Mouse (Mus musculus): ENCODE results near the gene Mybl2. TPM values are rescaled to one million over a fixed set of nuclear protein-coding genes. Genes with fewer than 3 reads are reported as not detected.
A peak's percentile ranks its signal among the peaks of the same experiment; 100 is the strongest.

Gene Mybl2
- polyA plus RNA-seq (2016; fragmentation: Nextera tagmentation; extraction: Ambion mirVana), result 63.7 and 65.1 TPM in 2 replicates

DNA sequence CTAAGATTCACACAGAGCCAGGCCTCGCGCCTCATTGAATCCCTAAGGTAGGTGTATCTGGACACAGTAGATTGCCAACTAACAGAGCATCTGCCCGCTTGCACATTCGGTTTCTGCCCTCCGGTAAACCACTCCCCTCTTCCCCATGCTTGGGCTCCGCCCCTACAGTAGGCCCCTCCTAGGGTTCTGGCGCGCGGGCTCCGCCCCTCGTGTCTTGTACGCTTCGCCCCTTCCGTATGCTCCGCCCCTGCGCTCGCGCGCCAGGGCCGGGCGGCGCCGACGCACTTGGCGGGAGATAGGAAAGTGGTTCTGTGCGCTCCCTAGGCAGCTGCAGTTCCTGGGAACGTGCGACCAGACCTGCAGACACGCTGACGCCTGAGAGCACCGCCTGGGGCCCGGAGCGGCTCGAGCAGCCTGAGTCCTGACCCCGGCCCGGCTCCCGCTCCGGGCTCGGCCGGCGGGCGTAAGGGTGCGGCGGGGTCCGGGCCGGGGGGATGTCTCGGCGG lies at the start of gene Mybl2:
TSS of gene Mybl2 (plus strand) at position 353 of the 506 bp plus-strand sequence.
- DNase-seq (ENCODE audit: extremely low spot score, low spot score), result peak; percentile 92
- WGBS, result under 1% methylated on average over 47 of the region's 48 CpGs
- peak within 1 kb of the TSS; percentile 94 for H3K27ac ChIP-seq

GRCm38 (mm10) chr2:163007299-163007698 lies 47.2 kb upstream of the Mybl2 start:
- H3K4me3 ChIP-seq, result no peak overlapping the region
- no peaks in the 10 kb centered on the region for H3K36me3 ChIP-seq (replicated peaks)
- H3K27ac ChIP-seq, result no peak overlapping the region
- H3K27me3 ChIP-seq (ENCODE audit: poor library complexity, severe bottlenecking), result no peaks in the 10 kb centered on the region
- WGBS, result 84% methylated on average over 4 of the region's 4 CpGs
- no peaks in the 10 kb centered on the region for H3K9me3 ChIP-seq
- DNase-seq (ENCODE audit: extremely low spot score, low spot score), result no peak
- no peaks in the 10 kb centered on the region for H3K4me1 ChIP-seq

More for the DNA sequence above, at the start of gene Mybl2:
- Histone ChIP-seq H3K9me3 (no peaks in the 10 kb centered on the region), H3K4me1 (peaks cover 46% of the 10 kb centered on the region), H3K4me3 (peak within 1 kb of the TSS; percentile 86), H3K36me3 (replicated peaks) (peaks cover 11% of the 10 kb centered on the region), H3K27me3 (ENCODE audit: poor library complexity, severe bottlenecking) (peaks cover 8% of the 10 kb centered on the region; the same call in 1 of the 2 replicates)

DNA sequence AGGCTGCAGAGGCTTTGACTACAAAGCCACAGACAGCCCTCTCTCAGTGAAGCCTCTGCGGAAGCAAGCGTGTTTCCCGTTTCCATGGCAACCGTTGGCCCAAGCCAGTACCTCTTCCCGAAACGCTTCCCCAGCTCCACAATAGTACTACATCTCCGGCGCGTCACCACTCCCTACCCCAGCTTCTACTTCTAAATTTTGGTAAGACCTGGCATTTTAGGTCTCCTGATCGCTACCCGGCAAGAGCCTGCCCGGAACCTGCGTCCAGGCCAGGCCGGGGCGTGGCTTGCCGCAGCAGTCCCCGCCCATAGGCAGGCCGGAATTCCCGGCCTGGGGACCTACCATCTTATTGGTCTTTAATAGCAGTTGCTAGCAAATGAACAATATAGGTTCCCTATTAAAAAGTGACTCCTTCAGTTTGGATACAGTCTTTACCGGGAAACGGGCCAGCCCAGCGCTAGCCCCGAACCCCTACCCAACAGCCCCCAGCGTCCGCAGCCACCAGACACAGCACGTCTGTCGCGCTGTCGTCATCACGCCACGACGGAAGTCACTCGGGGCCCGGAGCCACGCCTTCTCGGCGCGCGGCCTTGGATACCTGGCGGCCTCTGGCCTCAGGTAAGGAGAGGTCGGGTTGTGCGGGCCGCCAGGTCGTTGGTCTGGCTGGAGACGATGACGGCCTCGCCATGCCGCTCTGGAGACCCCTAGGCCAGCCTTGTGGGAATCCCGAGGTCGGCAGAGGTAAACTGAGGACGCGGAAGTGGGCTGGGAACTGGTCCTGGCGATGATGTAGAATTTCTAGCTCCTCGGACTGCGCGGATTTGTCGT lies 37.4 kb upstream of the Mybl2 start, which contains the start of gene Ift52:
TSS of gene Ift52 (plus strand) at position 439 of the 828 bp plus-strand sequence.
- Histone ChIP-seq H3K27ac (peak within 1 kb of the TSS; percentile 91), H3K4me1 (peaks cover 13% of the 10 kb centered on the region), H3K4me3 (peak within 1 kb of the TSS; percentile 93), H3K36me3 (replicated peaks) (no peaks in the 10 kb centered on the region; the same call in 1 of the 2 replicates), H3K27me3 (ENCODE audit: poor library complexity, severe bottlenecking) (no peaks in the 10 kb centered on the region), H3K9me3 (no peaks in the 10 kb centered on the region)
- WGBS, result under 1% methylated on average over 57 of the region's 57 CpGs
- peak; percentile 91 for DNase-seq (ENCODE audit: extremely low spot score, low spot score)

DNA sequence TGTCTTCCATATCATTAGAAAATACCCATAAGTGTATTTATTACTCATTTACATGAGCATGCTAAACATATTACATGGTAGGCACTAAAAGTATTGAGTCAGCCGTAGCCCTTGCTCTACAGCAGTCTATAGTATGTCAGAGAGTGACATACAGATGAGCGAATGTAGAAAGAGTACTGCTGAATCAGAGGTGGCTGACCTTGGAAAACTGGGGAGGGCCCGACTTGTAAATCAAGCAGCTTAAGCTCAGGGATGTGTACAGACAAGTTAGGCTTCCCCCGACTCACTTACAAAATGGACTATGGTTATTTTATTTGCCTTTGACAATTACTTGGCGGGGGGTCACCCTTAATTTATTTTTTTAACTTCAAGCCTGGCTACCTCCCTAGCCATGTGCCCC lies 23.2 kb upstream of the Mybl2 start:
- H3K27me3 ChIP-seq (ENCODE audit: poor library complexity, severe bottlenecking), result no peaks in the 10 kb centered on the region
- H3K4me3 ChIP-seq, result no peak overlapping the region
- no peaks in the 10 kb centered on the region for H3K9me3 ChIP-seq
- H3K36me3 ChIP-seq (replicated peaks), result peaks cover 97% of the 10 kb centered on the region
- H3K27ac ChIP-seq, result no peak overlapping the region
- no peak for DNase-seq (ENCODE audit: extremely low spot score, low spot score)
- H3K4me1 ChIP-seq, result peaks cover 3% of the 10 kb centered on the region; the same call in 1 of the 2 replicates
- 91% methylated on average over 5 of the region's 5 CpGs for WGBS

- Histone ChIP-seq H3K9me3 (no peaks in the 10 kb centered on the region), H3K4me1 (peaks cover 3% of the 10 kb centered on the region; the same call in 1 of the 2 replicates), H3K27me3 (ENCODE audit: poor library complexity, severe bottlenecking) (no peaks in the 10 kb centered on the region), H3K27ac (no peak overlapping the region), H3K4me3 (no peak overlapping the region), H3K36me3 (replicated peaks) (peaks cover 97% of the 10 kb centered on the region)
- no peak for DNase-seq (ENCODE audit: extremely low spot score, low spot score)
- 84% methylated on average over 2 of the region's 2 CpGs for WGBS
Measured at GRCm38 (mm10) chr2:163031757-163032156, 22.7 kb upstream of the Mybl2 start.

GRCm38 (mm10) chr2:163032622-163033021 lies 21.9 kb upstream of the Mybl2 start:
- WGBS, result 41% methylated on average over 4 of the region's 4 CpGs
- Histone ChIP-seq H3K36me3 (replicated peaks) (peaks cover 97% of the 10 kb centered on the region), H3K4me3 (no peak overlapping the region), H3K4me1 (peaks cover 3% of the 10 kb centered on the region; the same call in 1 of the 2 replicates), H3K27me3 (ENCODE audit: poor library complexity, severe bottlenecking) (no peaks in the 10 kb centered on the region), H3K9me3 (no peaks in the 10 kb centered on the region), H3K27ac (no peak overlapping the region)
- DNase-seq (ENCODE audit: extremely low spot score, low spot score), result no peak

DNA sequence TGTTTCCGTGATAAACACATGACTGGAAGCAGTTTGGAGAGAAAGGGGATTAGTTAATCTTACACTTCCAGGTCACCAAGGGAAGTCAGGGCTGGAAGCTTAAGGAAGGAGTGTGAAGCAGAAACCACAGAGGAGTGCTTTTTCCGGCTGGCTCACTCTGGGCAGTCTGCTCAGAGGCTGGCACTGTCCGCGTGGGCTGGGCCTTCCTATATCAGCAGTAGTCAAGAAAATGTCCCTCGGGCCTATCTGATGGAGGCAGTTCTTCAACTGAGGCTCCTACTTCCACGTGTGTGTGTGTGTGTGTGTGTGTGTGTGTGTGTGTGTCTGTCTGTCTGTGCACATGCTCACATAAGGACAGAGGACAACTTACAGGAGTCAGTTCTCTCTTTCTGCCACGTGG lies 14.5 kb upstream of the Mybl2 start:
- H3K4me1 ChIP-seq, result no peaks in the 10 kb centered on the region
- H3K27ac ChIP-seq, result no peak overlapping the region
- H3K27me3 ChIP-seq (ENCODE audit: poor library complexity, severe bottlenecking), result no peaks in the 10 kb centered on the region
- H3K9me3 ChIP-seq, result no peaks in the 10 kb centered on the region
- peaks cover 93% of the 10 kb centered on the region for H3K36me3 ChIP-seq (replicated peaks)
- no peak for DNase-seq (ENCODE audit: extremely low spot score, low spot score)
- 91% methylated on average over 7 of the region's 7 CpGs for WGBS
- H3K4me3 ChIP-seq, result no peak overlapping the region

GRCm38 (mm10) chr2:163048125-163048524 lies 6.4 kb upstream of the Mybl2 start:
- Histone ChIP-seq H3K4me1 (peaks cover 13% of the 10 kb centered on the region), H3K9me3 (no peaks in the 10 kb centered on the region), H3K36me3 (replicated peaks) (peaks cover 51% of the 10 kb centered on the region), H3K27ac (no peak overlapping the region), H3K4me3 (no peak overlapping the region), H3K27me3 (ENCODE audit: poor library complexity, severe bottlenecking) (peaks cover 3% of the 10 kb centered on the region; the same call in 1 of the 2 replicates)
- 4% methylated on average over 10 of the region's 10 CpGs for WGBS
- peak; percentile 63 for DNase-seq (ENCODE audit: extremely low spot score, low spot score)

- peaks cover 41% of the 10 kb centered on the region for H3K36me3 ChIP-seq (replicated peaks)
- no peak for DNase-seq (ENCODE audit: extremely low spot score, low spot score)
- WGBS, result 92% methylated on average over 2 of the region's 2 CpGs
Measured at GRCm38 (mm10) chr2:163049116-163049515, 5.4 kb upstream of the Mybl2 start.

DNA sequence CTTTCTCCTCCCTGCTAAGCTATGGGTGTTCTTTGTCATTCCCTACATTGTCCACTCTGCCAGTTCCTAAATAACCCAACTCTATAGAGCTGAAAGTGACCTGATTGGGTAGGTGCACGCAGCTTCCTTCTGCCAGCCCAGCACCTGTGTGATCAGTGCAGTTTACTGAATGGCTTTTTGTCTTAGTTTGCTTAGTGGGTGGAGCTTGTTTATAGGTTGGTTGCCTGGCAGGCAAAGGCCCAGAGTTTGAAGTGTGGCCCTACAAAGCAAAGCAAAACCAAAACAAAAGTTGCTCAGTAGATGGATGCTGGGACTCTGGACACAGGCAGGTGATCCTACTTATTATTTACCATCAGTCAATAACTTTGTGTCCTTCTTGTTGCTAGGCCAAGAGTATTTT lies 2.8 kb upstream of the Mybl2 start:
- 67% methylated on average over 1 of the region's 1 CpGs for WGBS
- peaks cover 17% of the 10 kb centered on the region for H3K36me3 ChIP-seq (replicated peaks)
- no peak overlapping the region for H3K27ac ChIP-seq
- no peak overlapping the region for H3K4me3 ChIP-seq
- peaks cover 8% of the 10 kb centered on the region; the same call in 1 of the 2 replicates for H3K27me3 ChIP-seq (ENCODE audit: poor library complexity, severe bottlenecking)
- peaks cover 44% of the 10 kb centered on the region for H3K4me1 ChIP-seq
- DNase-seq (ENCODE audit: extremely low spot score, low spot score), result no peak
- H3K9me3 ChIP-seq, result no peaks in the 10 kb centered on the region

More at GRCm38 (mm10) chr2:163049116-163049515, 5.4 kb upstream of the Mybl2 start:
- Histone ChIP-seq H3K4me1 (peaks cover 19% of the 10 kb centered on the region), H3K27ac (no peak overlapping the region), H3K9me3 (no peaks in the 10 kb centered on the region), H3K27me3 (ENCODE audit: poor library complexity, severe bottlenecking) (peaks cover 8% of the 10 kb centered on the region; the same call in 1 of the 2 replicates), H3K4me3 (no peak overlapping the region)

GRCm38 (mm10) chr2:163052101-163052500 lies 2.4 kb upstream of the Mybl2 start:
- no peak for DNase-seq (ENCODE audit: extremely low spot score, low spot score)
- Histone ChIP-seq H3K27ac (no peak overlapping the region), H3K4me3 (no peak overlapping the region), H3K36me3 (replicated peaks) (peaks cover 15% of the 10 kb centered on the region), H3K4me1 (peaks cover 48% of the 10 kb centered on the region), H3K27me3 (ENCODE audit: poor library complexity, severe bottlenecking) (peaks cover 8% of the 10 kb centered on the region; the same call in 1 of the 2 replicates), H3K9me3 (no peaks in the 10 kb centered on the region)
- 31% methylated on average over 4 of the region's 4 CpGs for WGBS

DNA sequence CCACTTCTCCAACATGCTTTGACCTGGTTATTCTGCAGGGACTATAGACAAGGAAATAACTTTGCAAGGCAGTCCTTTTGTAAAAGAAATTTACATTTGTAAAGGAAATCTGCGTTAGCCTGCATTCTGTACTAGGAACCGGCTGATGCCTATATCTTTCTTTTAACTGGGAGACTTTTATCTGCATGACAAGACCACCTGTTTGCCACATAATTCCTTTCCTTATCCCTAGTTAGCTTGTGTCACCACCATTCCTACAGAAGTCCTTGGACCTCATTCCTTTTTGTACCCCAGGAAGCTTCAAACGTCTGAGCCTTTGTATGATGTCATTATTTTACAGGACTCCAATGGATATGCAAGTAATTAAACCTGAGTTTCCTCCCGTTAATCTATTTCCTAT lies 1.7 kb upstream of the Mybl2 start:
- WGBS, result 73% methylated on average over 4 of the region's 4 CpGs
- Histone ChIP-seq H3K4me3 (no peak overlapping the region), H3K27me3 (ENCODE audit: poor library complexity, severe bottlenecking) (peaks cover 8% of the 10 kb centered on the region; the same call in 1 of the 2 replicates), H3K4me1 (peaks cover 48% of the 10 kb centered on the region), H3K36me3 (replicated peaks) (peaks cover 10% of the 10 kb centered on the region), H3K9me3 (no peaks in the 10 kb centered on the region), H3K27ac (no peak overlapping the region)
- DNase-seq (ENCODE audit: extremely low spot score, low spot score), result no peak

Data from forebrain, embryonic 10.5 days (tissue).